Mouse (Mus musculus) CD8-positive naive resting alpha-beta T cell, adult 2 months (primary cell): ENCODE data around the gene Rhox11.
A peak's percentile ranks its signal among the peaks of the same experiment; 100 is the strongest.
"Not testable (repeated sequence)": the region's sequence is repeated elsewhere in the genome, so short reads cannot be mapped to it uniquely, and the experiment has no call there.

Source experiments
- DNase-seq, 2 experiments: peaks; one replicate each; pipeline ENCODE4 v3.0.0; 2022; ENCODE audit warnings: low read depth in 2 of 2, low spot score in 2 of 2

Gene Rhox11

DNA sequence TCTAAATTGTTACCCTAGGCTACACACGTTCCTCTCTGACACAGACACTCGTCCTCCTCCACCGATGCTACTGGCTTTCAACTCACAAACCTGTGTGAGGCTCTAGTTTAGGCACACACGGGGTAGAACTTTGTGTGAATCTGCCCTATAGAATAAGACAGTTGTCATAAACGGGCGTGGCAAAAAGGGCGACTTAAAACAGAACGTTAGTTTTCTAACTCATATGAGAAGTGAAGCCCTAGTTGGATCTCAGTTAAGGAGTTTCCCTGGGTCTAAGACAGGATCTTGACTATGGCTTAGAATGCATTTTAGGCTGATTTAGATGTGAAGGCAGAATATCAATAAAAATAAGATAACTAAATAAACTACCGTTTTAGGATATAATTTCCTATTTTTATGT is at the start of gene Rhox11:
TSS of gene Rhox11 (minus strand) at position 101 of the 400 bp plus-strand sequence.
- DNase-seq = no peak

DNA sequence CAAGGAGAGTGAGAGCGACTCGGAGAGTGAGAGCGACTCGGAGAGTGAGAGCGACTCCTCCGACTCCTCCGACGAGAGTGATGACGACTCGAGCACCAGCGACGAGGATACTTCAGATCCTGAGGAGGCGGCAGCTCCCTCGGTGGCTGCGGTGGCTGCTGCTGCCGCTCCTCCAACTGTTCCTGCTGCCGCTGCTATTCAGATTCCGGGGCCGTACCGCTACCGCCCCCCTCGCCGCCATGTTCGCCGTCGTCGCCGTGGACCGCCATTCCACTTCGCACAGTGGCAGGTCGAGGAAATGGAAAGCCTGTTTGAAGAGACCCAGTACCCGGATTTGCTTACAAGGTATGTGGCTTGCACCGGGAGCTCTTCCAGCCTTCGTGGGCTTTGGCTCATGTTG is 36.5 kb upstream of the Rhox11 start:
- DNase-seq = no peak

DNA sequence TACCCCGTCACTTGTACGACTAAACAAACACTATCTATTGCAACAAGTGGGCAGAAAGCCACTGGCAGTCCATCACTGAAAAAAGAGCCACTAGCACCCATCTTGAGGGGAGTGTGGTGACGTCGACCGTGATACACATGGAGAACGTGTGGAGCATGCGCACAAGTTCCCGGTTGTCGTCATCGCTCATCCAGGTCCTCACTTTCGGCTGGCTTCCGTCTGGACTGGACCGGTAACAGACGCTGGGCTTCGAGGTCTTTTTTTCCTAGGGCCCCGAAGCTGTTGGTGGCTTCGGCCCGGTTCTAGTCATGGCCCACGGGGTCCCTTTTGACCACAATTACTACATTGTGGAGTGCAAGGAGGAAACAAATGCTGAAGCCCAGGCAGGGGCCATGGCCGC is 36.0 kb upstream of the Rhox11 start, which contains the start of gene Rhox13:
TSS of gene Rhox13 (plus strand) at position 238 of the 400 bp plus-strand sequence.
- no peak for DNase-seq

DNA sequence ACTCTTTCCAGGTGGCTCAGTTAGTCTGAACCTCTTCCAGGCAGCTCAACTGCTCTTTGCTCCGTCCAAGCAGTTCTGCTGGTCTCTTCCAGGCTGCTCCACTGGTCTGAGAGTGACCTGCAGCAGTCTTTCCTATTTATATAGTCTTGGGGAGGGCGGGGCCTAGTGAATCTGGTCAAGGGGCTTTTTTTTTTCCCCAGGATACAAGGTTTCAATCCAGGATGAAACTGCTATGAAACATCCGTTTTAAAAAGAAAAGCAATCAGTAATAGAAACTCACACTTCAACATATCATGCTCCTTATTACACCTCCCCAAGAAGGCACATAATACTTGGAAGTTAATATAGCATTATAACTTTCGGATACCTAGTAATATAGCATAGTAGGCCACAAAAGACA is 25.9 kb upstream of the Rhox11 start, which contains the start of gene Rhox12:
TSS of gene Rhox12 (minus strand) at position 101 of the 400 bp plus-strand sequence.
- no peak for DNase-seq

DNA sequence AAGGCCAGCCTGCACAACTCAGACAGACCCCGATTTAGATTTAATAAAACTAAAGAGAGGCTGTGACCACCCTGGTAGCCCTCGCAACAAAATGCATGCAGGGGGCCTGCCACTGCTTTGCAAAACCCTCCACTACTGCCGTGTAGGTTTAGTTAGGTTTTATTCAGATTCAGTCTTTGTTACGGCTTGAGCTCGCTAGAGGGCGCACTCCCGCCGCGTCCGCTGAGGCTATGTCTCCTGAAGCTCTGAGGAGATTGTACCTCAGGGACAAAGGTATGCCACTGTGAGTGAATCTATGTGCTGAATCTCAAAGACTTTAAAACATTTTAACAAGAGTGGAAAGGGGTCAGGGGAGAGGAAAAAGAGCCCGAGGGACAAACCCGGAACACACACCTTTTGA is 715 bp downstream of the Rhox11 start:
- peak in 1 of 2 experiments; percentile 18 for DNase-seq

DNA sequence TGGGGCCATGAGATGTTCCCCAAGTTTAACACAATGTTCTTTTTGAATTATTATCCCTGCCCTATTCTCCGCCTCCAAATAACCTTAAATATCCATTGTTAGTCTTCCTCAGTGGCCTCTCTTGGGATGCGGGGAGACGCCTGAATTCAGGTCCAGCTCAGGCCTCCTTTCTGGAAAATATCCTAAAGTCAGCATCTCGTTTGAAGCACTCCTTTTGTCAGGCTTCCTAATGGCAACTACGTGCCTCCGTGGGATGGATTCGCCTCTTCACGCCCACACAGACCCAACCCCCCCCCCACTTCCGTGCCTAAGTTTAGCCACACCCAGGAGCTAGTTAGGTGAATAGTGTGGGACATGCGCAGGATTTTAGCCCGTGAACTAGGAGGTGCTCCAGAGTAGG is 18.8 kb downstream of the Rhox11 start, which contains the start of gene Rhox10:
TSS of gene Rhox10 (plus strand) at position 301 of the 400 bp plus-strand sequence.
- no peak for DNase-seq

DNA sequence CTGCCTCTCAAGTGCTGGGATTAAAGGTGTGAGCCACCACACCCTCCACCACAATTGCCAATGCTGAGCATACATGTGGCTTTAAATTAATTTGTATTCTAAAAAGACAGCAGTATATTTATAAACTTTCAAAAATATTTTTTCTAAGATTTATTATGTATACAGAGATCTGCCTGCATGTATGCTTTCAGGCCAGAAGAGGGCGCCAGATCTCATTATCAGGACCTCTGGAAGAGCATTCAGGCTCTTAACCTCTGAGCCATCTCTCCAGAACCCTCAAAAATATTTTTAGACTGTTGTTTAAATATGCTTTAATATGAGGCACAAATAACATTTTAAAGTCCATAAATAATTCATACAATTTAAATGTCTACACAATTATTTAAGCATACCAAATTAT is 23.4 kb downstream of the Rhox11 start:
- no peak for DNase-seq

DNA sequence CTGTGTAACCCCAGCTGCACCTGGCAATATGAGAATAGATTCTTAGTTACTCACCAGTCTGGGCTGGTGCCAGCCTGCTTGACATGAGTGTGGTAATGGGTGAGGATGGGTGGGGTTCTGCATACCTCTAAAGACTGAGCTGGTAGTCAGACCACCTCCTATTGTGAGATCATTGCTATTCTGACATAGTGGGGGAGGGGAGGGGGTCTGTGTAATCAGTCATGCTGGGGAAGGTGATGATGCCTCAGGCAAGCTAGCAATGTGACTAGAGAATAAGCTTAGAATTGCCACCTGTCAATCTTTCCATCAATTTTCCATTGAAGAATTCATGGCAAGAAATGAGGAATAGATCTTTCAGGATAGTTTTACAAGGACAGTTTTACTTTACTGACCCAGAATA is 41.9 kb downstream of the Rhox11 start, which contains the start of gene Btg1-ps2:
TSS of gene Btg1-ps2 (minus strand) at position 101 of the 400 bp plus-strand sequence.
- not testable (repeated sequence) for DNase-seq

DNA sequence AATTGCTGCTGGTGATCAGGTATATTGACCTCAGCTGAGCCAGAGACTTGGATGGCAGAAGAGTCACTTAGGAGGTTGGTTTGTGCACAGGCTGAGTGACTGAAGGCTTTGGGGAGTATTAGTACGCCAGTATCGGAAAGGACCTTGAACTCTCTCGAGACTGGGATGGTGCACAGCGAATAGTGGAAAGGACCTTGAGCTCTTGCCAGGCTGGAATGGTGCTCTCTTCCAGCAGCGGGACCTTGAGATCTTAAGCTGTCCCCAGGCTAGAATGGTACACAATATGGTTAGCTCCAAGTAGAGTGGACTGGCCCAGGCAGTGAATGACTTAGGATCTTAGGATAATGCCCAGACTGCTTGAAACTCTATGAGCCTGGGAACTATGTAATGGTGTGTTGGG is 45.3 kb downstream of the Rhox11 start:
- DNase-seq = no peak

DNA sequence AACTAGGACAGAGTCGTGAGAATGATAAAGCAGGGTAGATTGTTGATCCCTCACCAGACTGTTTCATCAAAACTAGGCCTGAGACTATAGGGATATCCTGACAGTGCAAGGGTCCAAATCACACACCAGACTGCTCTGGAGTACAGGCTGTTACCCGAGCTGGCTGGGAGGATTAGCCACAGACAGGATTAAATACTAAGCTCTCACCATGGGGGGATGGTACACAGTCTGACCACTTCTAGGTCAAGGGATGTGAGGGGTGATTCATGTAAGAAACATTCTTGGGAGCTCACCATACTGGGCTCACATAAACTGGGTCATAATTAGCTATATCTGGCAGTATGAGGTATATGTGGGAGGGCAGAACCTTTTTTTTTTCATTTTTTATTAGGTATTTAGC is 51.1 kb downstream of the Rhox11 start:
- no peak for DNase-seq
